In genomic region chr10:9675550-9676417, GRCm38 (mm10) we compare ENCODE assay signal across 8 mouse cellular contexts. TPM values are rescaled to one million over a fixed set of nuclear protein-coding genes. Genes with fewer than 3 reads are reported as not detected.
DNase-seq lines count a peak whose midpoint lies in the region; ATAC-seq and TF ChIP-seq lines count a peak whose summit lies in the region.

No protein-coding gene starts in this region.

- intact Hi-C loops in heart, postnatal 36 days (cut with DNase I) = loop anchor here (2.0 to 10.0 kb wide), 5 partner anchors 181 to 881 kb away; no protein-coding TSS in a partner anchor

- H3K9ac ChIP-seq in liver, embryonic 14.5 days (replicated peaks) = no peak overlapping the region

- H3K9me3 ChIP-seq in liver, embryonic 14.5 days (ENCODE audit: control insufficient read depth, low read length) = no peaks in the 10 kb centered on the region

- WGBS in liver, embryonic 14.5 days (ENCODE audit: insufficient replicate concordance) = 4% methylated on average over 36 of the region's 36 CpGs

- TF ChIP-seq CTCF in liver, embryonic 14.5 days (IDR thresholded peaks at IDR 0.05; ENCODE audit: low read depth) = no peak

- H3K27ac ChIP-seq in liver, embryonic 14.5 days = no peak overlapping the region

- no peaks in the 10 kb centered on the region for H3K4me1 ChIP-seq in liver, embryonic 14.5 days (replicated peaks; ENCODE audit: control insufficient read depth in 2 of 2, insufficient read depth in 2 of 2, low read length in 1 of 2)

- peak overlapping the region; percentile 60 for H3K4me2 ChIP-seq in liver, embryonic 14.5 days (ENCODE audit: low read depth)

- no peak for TF ChIP-seq EP300 in liver, embryonic 14.5 days (IDR thresholded peaks at IDR 0.05; ENCODE audit: low read depth)

- H3K27me3 ChIP-seq in liver, embryonic 14.5 days (ENCODE audit: control insufficient read depth, insufficient read depth, low read length) = peaks cover 36% of the 10 kb centered on the region

- H3K4me3 ChIP-seq in liver, embryonic 14.5 days (ENCODE audit: insufficient read depth in 1 of 2, low read depth in 2 of 2, low read length in 2 of 2) = peak overlapping the region; percentile 49 to 50; a peak in 3 of 4 replicates

- H3K36me3 ChIP-seq in liver, embryonic 14.5 days (replicated peaks; ENCODE audit: control insufficient read depth, insufficient read depth, low read depth) = no peaks in the 10 kb centered on the region

- DNase-seq in adrenal gland, postnatal 10 days = peak; percentile 29
- no peak for DNase-seq in adrenal gland, postnatal 4 days (ENCODE audit: low spot score in 2 of 2)
- peak; percentile 25 for DNase-seq in ovary, postnatal 36 days (ENCODE audit: low spot score)
- DNase-seq in ovary, postnatal 10 days (ENCODE audit: low spot score) = no peak
- DNase-seq in heart, postnatal 36 days = peak; percentile 9 to 32
- DNase-seq in liver, embryonic 14.5 days (ENCODE audit: low read depth in 3 of 3, low spot score in 3 of 3) = no peak
- DNase-seq in right cerebral cortex, postnatal 25 days = peak; percentile 31

- no peak for ATAC-seq in liver, embryonic 14.5 days (ENCODE audit: insufficient read depth)
- ATAC-seq in CD4-positive, CD25-positive, alpha-beta regulatory T cell, adult 4 months = no peak

RNA-seq across cellular contexts. Expression of gene Samd5, which starts 0.8 kb away (rescaled TPM):
- 1 to 10 TPM; 5.3 to 6.8 TPM for total RNA-seq in adrenal gland, postnatal 10 days (2021)
- total RNA-seq in adrenal gland, postnatal 4 days (2021) = 1 to 10 TPM; 7.1 to 7.3 TPM
- 1 to 10 TPM; 3.5 to 4.6 TPM for total RNA-seq in heart, postnatal 36 days (2021)
- polyA plus RNA-seq in liver, embryonic 14.5 days (2012; rRNA removed) = 0.36 and 0.41 TPM in 2 replicates
- 0.29 TPM in 2 replicates for polyA plus RNA-seq in liver, embryonic 14.5 days (2014; fragmentation: Nextera tagmentation; extraction: Ambion mirVana)
- polyA plus RNA-seq in CD4-positive, CD25-positive, alpha-beta regulatory T cell, adult 4 months (2017; shearing (Covaris generic)) = not detected

Comparison
In these comparisons a context has a peak if more than half of its experiments do, and no peak if none do; other contexts are left out.
1. DNase-seq: peak in adrenal gland, postnatal 10 days (single experiment), ovary, postnatal 36 days (single experiment), heart, postnatal 36 days (2 of 2) and right cerebral cortex, postnatal 25 days (single experiment); none in adrenal gland, postnatal 4 days (0 of 2), ovary, postnatal 10 days (single experiment) and liver, embryonic 14.5 days (0 of 3).